Mouse (Mus musculus) cortical plate, adult 2 months (tissue): ENCODE data around the gene Rccd1. TPM values are rescaled to one million over a fixed set of nuclear protein-coding genes. Genes with fewer than 3 reads are reported as not detected.

Experiments
- H3K27ac ChIP-seq: fragments of 200-500 bp; 2 replicates; pipeline ENCODE4 v1.5.1; 2012; ENCODE audit warnings: low read length, control low read depth, inconsistent platforms; ENCODE audit not compliant: insufficient read depth
- H3K4me1 ChIP-seq: fragments of 200-500 bp; 2 replicates; pipeline ENCODE4 v1.6.1; 2011; ENCODE audit warnings: low read length; ENCODE audit not compliant: control insufficient read depth, insufficient read depth
- H3K4me3 ChIP-seq: fragments of 200-500 bp; 2 replicates; pipeline ENCODE4 v1.5.1; 2011; ENCODE audit warnings: mild to moderate bottlenecking, low read length, control low read depth; ENCODE audit not compliant: insufficient read depth
- CTCF ChIP-seq: fragments of 200-500 bp; IDR thresholded peaks from 2 replicates; pipeline ENCODE4 v1.5.1; 2011; ENCODE audit warnings: mild to moderate bottlenecking, control low read depth, low read length; ENCODE audit not compliant: insufficient read depth; ENCODE audit errors: extremely low read depth
- POLR2A ChIP-seq: fragments of 200-500 bp; IDR thresholded peaks from 2 replicates; pipeline ENCODE4 v1.6.1; 2011; ENCODE audit warnings: mild to moderate bottlenecking, low read length, control low read depth; ENCODE audit not compliant: insufficient read depth; ENCODE audit errors: extremely low read depth
- polyA plus RNA-seq: library from polyadenylated mRNA; depleted of rRNA; stranded (reverse); fragments of >200 nt; gene quantifications from 2 replicates; pipeline ENCODE4 v1.2.3, GENCODE M21; 2012

The Rccd1 gene
- polyA plus RNA-seq, 1 experiment: 17.4 TPM

DNA sequence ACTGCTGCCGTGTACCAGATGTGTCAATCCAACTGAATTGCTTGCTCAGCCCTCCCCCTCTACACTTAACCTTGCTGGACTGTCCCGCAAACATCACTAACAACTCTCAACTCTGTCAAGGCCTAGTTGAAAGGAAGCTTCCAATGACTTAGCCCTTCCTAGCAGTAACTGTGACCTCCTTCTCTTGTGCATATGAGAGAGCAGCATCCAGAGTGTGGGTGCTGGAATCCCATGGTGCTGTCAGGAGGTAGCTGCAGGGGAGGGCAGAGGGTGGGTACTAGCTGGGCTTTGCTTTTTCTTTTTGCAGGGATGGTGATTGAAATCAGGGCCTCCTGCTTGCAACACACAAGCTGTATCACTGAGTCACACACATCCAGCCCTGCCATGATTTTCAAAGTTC lies 50.8 kb downstream of the Rccd1 start:
- no peak for TF ChIP-seq POLR2A
- no peak for TF ChIP-seq CTCF
- no peak overlapping the region for H3K4me3 ChIP-seq
- no peak overlapping the region for H3K27ac ChIP-seq

DNA sequence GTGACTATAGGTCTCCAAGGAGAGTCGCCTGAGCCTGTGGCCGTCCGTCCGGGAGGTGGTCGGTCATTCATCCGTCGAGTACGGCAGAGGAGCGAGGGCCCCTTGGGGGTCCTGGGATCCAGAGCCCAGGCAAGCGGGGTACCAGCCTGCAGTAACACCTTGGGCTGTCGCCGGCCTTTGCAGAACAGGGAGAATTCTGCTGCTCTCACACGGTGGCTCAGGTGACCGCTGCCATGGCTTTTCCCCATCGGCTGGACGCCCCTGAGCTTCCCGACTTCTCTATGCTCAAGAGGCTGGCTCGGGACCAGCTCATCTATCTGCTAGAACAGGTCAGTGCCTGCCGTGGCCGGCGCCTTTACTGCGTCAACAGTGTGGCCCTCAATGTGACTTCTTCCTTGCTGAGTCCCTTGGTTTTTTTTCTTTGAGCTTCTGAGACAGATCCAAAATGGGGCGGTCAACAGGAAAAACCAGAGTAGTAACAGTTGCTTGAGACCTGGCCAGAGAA lies 54.5 kb downstream of the Rccd1 start:
- Histone ChIP-seq H3K4me1 (peaks cover 1% of the 10 kb centered on the region; the same call in 1 of the 2 replicates), H3K27ac (no peak overlapping the region), H3K4me3 (peak overlapping the region; percentile 89)
- TF ChIP-seq POLR2A: no peak

More for the DNA sequence above, 50.8 kb downstream of the Rccd1 start:
- peaks cover 1% of the 10 kb centered on the region; the same call in 1 of the 2 replicates for H3K4me1 ChIP-seq

DNA sequence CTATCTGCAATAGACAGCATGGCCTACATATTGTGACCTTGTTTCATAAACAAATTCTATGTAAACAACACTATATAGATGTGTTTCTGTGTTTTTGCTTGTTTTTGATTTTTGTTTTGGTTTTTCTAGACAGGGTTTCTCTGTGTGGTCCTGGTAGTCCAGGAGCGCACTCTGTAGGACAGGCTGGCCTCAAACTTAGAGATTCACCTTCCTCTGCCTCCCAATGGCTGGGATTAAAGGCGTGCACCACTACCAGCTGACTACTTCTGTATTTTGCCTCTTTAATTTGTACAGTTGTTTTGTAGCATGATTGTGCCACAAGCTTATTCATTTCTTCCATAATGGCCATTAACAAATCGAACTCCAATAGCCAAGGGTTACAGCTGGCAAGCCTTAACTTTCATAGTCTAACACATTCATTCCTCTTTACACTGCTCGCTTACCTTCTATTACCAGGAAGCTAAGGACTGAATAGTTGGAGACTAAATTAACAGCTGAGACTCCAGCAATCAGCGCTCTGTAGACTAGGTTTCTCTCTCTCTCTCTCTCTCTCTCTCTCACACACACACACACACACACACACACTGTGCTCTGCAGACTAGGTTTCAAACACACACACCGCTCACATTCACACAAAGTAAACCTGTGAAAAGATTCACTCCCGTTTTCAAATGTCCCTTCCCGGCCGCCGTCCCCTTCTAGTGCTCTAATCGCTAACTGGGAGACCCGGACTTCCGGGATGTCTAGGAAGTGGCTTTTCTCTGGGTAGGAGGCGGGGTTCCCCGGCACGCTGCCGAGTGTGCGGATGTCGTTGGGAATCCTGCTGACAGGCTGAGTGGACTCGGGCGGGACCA lies 55.1 kb downstream of the Rccd1 start, which contains the start of gene Vps33b:
Vps33b (plus strand) TSS at position 753 of the 854 bp plus-strand sequence.
- H3K4me1 ChIP-seq: peaks cover 1% of the 10 kb centered on the region; the same call in 1 of the 2 replicates
- no peak within 1 kb of the TSS for H3K27ac ChIP-seq
- 0 out of 2 replicates have a peak, but pooled peaks have one; percentile 29 for TF ChIP-seq POLR2A
- no peak for TF ChIP-seq CTCF
- H3K4me3 ChIP-seq: peak within 1 kb of the TSS; percentile 89

DNA sequence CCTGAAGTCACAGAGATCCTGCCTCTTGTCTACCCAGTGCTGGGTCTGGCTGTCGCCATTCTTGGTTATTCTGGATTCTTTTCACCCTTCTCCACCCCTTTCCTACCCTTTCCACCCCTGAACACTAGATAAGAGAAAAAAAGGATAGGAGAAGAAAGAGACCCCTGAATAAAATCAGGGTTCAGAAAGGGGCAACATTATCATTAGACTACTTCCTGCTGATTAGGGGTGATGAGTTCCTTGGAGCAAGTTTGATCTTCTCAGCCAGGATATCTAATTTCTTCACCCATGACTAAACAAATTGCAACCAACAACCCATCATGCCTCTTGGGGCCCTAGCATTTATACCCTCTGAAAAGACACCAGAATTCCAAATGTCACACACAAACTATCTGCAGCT lies 56.5 kb downstream of the Rccd1 start:
- no peak overlapping the region for H3K27ac ChIP-seq
- TF ChIP-seq CTCF (no peak), POLR2A (no peak)
- H3K4me1 ChIP-seq: peaks cover 1% of the 10 kb centered on the region; the same call in 1 of the 2 replicates
- H3K4me3 ChIP-seq: no peak overlapping the region

- TF ChIP-seq POLR2A (no peak), CTCF (no peak)
- Histone ChIP-seq H3K4me1 (peaks cover 3% of the 10 kb centered on the region; the same call in 1 of the 2 replicates), H3K27ac (no peak overlapping the region), H3K4me3 (no peak overlapping the region)
These were observed 59.6 kb downstream of the Rccd1 start for GRCm38 (mm10) chr7:80264606-80265005.

GRCm38 (mm10) chr7:80261372-80261990 lies 62.8 kb downstream of the Rccd1 start:
- TF ChIP-seq CTCF (no peak), POLR2A (peak; percentile 41; the same call in 1 of the 2 replicates)
- Histone ChIP-seq H3K4me3 (peak overlapping the region; percentile 86), H3K27ac (peak overlapping the region; percentile 36), H3K4me1 (peaks cover 2% of the 10 kb centered on the region; the same call in 1 of the 2 replicates)

DNA sequence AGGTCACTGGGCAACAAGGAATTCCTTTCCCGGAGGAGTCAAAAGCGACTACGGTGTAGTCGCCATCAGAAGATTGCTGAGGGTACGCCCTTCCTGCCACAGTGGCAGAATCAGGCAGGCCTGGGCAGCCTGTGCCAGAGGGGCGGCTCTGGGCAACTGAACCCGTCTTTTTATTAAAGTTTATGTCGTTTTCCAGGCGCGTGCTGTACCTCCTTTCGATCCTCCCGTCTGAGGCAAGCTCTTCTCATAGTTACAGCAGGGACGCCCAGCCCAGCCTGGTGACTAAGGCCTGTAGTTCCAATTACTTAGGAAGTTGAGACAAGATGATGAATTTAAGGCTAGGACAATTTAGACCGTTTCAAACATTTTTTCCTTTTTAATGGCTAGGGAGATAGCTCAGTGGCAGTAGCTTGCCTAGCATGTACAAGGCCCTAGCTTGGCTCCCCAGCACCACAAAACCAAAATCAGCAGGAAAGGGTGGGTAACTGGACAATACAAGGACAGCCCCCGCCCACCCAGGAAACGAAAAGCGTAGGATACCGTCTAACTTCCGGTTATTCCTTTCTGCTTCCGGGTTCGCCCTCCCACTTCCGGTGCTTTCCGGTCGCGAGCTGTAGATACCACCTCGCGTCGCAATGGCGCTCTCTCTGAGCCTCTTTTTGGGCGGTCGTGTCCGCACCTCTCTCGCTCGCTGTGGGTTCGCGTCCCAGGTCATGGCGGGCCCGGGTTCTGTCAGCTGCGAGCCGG lies 63.5 kb downstream of the Rccd1 start, which contains the start of gene Ngrn:
Ngrn (plus strand) TSS at position 591 of the 747 bp plus-strand sequence.
- H3K4me1 ChIP-seq: peaks cover 2% of the 10 kb centered on the region; the same call in 1 of the 2 replicates
- peak within 1 kb of the TSS; percentile 86 for H3K4me3 ChIP-seq
- peak within 1 kb of the TSS; percentile 36 for H3K27ac ChIP-seq
- TF ChIP-seq POLR2A (peak; percentile 90), CTCF (0 out of 2 replicates have a peak, but pooled peaks have one; percentile 4)

DNA sequence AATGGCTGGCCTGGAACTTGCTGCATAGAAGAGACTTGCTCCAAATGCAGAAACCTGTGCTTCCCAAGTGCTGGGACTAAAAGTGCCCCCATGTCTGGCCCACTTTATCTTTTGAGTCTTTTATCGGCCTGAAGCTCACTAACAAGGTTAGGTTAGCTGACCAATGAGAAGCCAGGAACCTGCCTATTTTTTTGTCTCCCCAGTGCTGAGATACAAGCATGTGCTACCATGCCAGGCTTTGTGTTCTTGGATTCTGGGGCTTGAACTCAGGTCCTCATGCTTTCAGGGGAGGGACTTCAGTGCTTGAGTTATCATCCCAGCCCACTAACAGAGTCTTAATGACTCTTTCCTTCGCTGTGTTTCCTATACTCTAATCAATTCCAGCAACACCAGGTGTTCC lies 66.5 kb downstream of the Rccd1 start:
- Histone ChIP-seq H3K27ac (no peak overlapping the region), H3K4me1 (peaks cover 2% of the 10 kb centered on the region; the same call in 1 of the 2 replicates), H3K4me3 (no peak overlapping the region)
- no peak for TF ChIP-seq POLR2A
- no peak for TF ChIP-seq CTCF

DNA sequence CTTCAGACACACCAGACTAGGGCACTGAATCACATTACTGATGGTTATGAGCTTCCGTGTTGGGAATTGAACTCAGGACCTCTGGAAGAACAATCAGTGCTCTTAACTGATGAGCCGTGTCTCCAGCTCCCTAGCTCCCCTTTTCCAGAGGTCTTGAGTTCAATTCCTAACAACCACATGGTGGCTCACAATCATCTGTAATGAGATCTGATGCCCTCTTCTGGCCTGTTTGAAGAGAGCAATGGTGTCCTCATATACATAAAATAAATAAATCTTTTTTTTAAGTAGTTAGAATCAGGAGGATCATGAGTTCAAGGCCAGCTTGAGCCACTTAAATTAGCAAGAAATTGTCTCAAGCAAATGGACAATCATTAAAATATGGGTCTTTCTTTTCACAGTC lies 68.3 kb downstream of the Rccd1 start:
- TF ChIP-seq POLR2A (no peak), CTCF (no peak)

More for the DNA sequence above, 68.3 kb downstream of the Rccd1 start:
- Histone ChIP-seq H3K4me1 (no peaks in the 10 kb centered on the region), H3K4me3 (no peak overlapping the region), H3K27ac (no peak overlapping the region)
